Mouse (Mus musculus) C2C12 (cell line): ENCODE results near the gene Pax3. TPM values are rescaled to one million over a fixed set of nuclear protein-coding genes. Genes with fewer than 3 reads are reported as not detected.

Experiments used
- H3K27me3 ChIP-seq: one replicate; pipeline ENCODE4 v1.6.1; 2011; ENCODE audit not compliant: control insufficient read depth, insufficient read depth, insufficient read length
- H3K36me3 ChIP-seq: one replicate; pipeline ENCODE4 v1.6.1; 2011; ENCODE audit not compliant: control insufficient read depth, insufficient read depth
- H3K4me3 ChIP-seq: one replicate; pipeline ENCODE4 v1.5.1; 2011; ENCODE audit warnings: mild to moderate bottlenecking, control low read depth; ENCODE audit not compliant: poor library complexity, insufficient read depth, severe bottlenecking
- H3K79me2 ChIP-seq: one replicate; pipeline ENCODE4 v1.6.1; 2011; ENCODE audit not compliant: control insufficient read depth, insufficient read depth
- H3K79me3 ChIP-seq: one replicate; pipeline ENCODE4 v1.6.1; 2011; ENCODE audit warnings: low read depth, control low read depth
- H3ac ChIP-seq: one replicate; pipeline ENCODE3; 2011; ENCODE audit warnings: low read depth; ENCODE audit not compliant: control insufficient read depth, insufficient read length
- CEBPB ChIP-seq: IDR thresholded peaks from one replicate; pipeline ENCODE4 v1.6.1; 2011; ENCODE audit warnings: low read depth, mild to moderate bottlenecking, control low read depth, moderate library complexity
- CTCF ChIP-seq: IDR thresholded peaks from one replicate; pipeline ENCODE4 v1.5.1; 2011; ENCODE audit not compliant: control insufficient read depth, insufficient read depth, insufficient read length
- FOSL1 ChIP-seq: IDR thresholded peaks from one replicate; pipeline ENCODE4 v1.8.0; 2011; ENCODE audit warnings: mild to moderate bottlenecking, low read length; ENCODE audit not compliant: poor library complexity, insufficient read depth, severe bottlenecking
- MAX ChIP-seq: IDR thresholded peaks from one replicate; pipeline ENCODE4 v1.6.1; 2011; ENCODE audit warnings: mild to moderate bottlenecking, control low read depth
- MYOD1 ChIP-seq: IDR thresholded peaks from one replicate; pipeline ENCODE4 v1.6.1; 2011; ENCODE audit warnings: low read depth; ENCODE audit not compliant: control insufficient read depth, insufficient read length
- MYOG ChIP-seq: IDR thresholded peaks from one replicate; pipeline ENCODE4 v1.6.1; 2011; ENCODE audit not compliant: control insufficient read depth, insufficient read length; ENCODE audit errors: extremely low read depth
- USF1 ChIP-seq: IDR thresholded peaks from one replicate; pipeline ENCODE4 v1.6.1; 2011; ENCODE audit warnings: low read depth, mild to moderate bottlenecking, control low read depth, moderate library complexity
- long read RNA-seq, 2 experiments: library from polyadenylated mRNA; unstranded; transcript quantifications; one replicate each; pipeline ENCODE4 v2.0.0; 2019 to 2020
- polyA plus RNA-seq: library from polyadenylated mRNA; unstranded; fragments of >200 nt; fragmentation: generic; extraction: Trizol; gene quantifications from one replicate; pipeline ENCODE4 v1.2.1, GENCODE M21; 2012; ENCODE audit warnings: missing spikeins

Gene Pax3
- polyA plus RNA-seq = 0.23 TPM
- long read RNA-seq, experiment 1 = 0 reads
- long read RNA-seq, experiment 2, partial matches to known transcripts = 0 of 1 reads
- long read RNA-seq, experiment 2, other reads (novel, unspliced or antisense) = 1 of 1 reads

DNA sequence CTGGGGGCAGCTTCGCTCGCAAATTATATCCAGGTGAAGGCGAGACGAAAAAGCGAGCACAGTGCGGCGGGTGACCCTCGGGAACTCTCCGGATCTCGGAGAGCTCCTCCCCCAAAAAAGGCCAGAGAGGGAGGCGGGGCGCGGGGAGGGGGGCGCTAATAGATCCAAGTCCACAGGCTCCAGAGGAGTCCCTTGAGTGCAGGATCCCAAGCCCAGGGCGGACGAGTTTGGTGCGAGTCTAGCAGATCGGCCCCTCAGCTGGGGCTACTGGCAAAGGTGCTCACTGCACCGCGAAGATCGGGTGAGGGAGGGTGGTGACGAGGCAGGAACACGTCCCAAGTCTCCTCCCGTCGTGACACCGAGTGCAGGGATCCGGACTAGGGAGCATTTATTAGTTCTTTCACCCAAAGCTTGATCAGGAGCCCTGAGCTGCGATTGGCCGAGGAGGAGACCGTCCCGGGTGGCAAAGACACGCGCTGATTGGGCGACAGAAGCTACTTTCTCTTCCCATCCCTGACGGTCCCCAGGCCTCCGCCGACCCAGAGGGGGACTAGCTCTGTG, at the start of gene Pax3:
TSS of gene Pax3 (minus strand) at position 384 of the 561 bp plus-strand sequence.
- Histone ChIP-seq H3K79me3 (no peaks in the 10 kb centered on the region), H3K27me3 (no peaks in the 10 kb centered on the region), H3ac (peak within 1 kb of the TSS; percentile 68), H3K79me2 (no peaks in the 10 kb centered on the region), H3K4me3 (peak within 1 kb of the TSS; percentile 21), H3K36me3 (no peaks in the 10 kb centered on the region)
- no peak for TF ChIP-seq CEBPB
- no peak for TF ChIP-seq CTCF
- TF ChIP-seq MAX = no peak
- TF ChIP-seq MYOG = no peak
- no peak for TF ChIP-seq FOSL1
- no peak for TF ChIP-seq USF1
- no peak for TF ChIP-seq MYOD1

DNA sequence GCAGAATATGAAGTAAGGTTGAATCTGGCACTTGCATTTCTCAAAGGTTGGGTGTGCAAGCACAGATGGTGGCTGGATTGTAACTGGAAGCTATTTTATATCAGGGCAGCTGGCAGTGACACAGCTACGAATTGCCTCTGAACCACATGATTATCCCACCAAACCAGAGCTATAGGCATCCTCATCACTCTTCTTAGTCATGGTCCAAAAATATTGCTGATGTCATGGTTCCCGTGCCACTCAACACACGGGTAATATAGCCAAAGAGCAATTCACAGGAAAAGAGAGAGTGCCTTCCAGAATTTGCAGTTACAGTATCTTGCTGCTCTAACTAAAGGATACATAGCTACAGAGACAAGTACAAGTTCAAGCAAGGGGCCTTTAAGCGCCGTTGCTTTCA, 37.4 kb upstream of the Pax3 start:
- no peaks in the 10 kb centered on the region for H3K79me3 ChIP-seq
- no peaks in the 10 kb centered on the region for H3K27me3 ChIP-seq
- no peak overlapping the region for H3ac ChIP-seq
- H3K36me3 ChIP-seq = no peaks in the 10 kb centered on the region
- peak; percentile 47 for TF ChIP-seq MYOD1
- no peak for TF ChIP-seq MAX
- no peak for TF ChIP-seq FOSL1
- H3K4me3 ChIP-seq = no peak overlapping the region
- H3K79me2 ChIP-seq = no peaks in the 10 kb centered on the region

DNA sequence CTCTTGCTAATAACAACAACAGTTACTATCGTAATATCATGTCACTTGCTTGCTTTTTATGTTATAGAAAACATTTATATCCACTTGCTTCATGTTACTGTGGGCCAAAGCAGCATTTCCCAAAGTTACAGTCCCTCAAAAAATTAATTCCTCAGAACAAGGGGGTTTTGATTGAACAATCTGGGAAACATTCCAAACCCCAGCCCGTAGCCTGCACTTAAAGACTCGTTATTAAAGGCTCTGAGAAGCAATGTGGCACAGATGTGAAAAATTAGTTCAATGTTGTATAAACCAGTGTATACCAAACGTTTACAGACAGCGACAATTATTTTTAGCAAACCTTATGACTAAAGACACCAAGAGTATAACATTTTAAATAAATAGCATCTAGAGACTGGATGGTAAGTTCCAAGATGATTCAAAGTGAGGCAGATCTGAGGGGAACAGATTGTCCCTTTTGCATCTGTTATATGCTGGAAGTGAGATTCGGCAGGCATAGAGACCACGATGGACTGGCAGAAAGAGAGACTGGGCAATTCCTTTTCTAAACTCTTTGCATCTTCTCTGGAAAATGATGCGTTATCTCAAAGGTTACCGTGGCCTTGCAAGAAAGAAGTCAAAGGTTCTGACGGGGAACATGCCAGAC, 35.1 kb upstream of the Pax3 start:
- Histone ChIP-seq H3K79me3 (no peaks in the 10 kb centered on the region), H3K79me2 (no peaks in the 10 kb centered on the region), H3K27me3 (no peaks in the 10 kb centered on the region), H3K36me3 (no peaks in the 10 kb centered on the region), H3ac (no peak overlapping the region), H3K4me3 (no peak overlapping the region)
- TF ChIP-seq CTCF = no peak
- no peak for TF ChIP-seq USF1
- TF ChIP-seq MAX = no peak
- no peak for TF ChIP-seq CEBPB
- no peak for TF ChIP-seq FOSL1
- no peak for TF ChIP-seq MYOD1
- TF ChIP-seq MYOG = no peak

DNA sequence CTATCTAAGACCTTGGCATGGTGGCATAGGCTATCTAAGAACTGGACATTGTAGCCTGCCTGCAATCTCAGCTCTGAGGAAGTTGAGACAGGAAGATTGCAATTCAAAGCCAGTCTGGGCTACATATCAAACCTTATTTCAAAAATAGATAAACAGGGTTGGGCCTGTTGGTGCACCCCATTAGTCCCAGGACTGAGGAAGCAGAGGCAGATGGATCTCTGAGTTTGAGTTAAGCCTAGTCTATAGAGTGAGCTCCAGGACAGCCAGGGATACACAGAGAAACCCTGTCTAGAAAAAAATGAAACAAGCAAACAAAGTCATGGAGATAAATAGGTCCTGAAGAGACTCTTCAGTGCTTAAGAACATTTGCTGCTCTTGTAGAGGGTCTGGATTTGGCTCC, 32.9 kb upstream of the Pax3 start:
- Histone ChIP-seq H3K79me3 (no peaks in the 10 kb centered on the region), H3ac (no peak overlapping the region), H3K27me3 (no peaks in the 10 kb centered on the region), H3K79me2 (no peaks in the 10 kb centered on the region), H3K4me3 (no peak overlapping the region), H3K36me3 (no peaks in the 10 kb centered on the region)
- TF ChIP-seq MAX (no peak), USF1 (no peak), MYOD1 (no peak), CTCF (no peak), FOSL1 (no peak), CEBPB (no peak), MYOG (no peak)

DNA sequence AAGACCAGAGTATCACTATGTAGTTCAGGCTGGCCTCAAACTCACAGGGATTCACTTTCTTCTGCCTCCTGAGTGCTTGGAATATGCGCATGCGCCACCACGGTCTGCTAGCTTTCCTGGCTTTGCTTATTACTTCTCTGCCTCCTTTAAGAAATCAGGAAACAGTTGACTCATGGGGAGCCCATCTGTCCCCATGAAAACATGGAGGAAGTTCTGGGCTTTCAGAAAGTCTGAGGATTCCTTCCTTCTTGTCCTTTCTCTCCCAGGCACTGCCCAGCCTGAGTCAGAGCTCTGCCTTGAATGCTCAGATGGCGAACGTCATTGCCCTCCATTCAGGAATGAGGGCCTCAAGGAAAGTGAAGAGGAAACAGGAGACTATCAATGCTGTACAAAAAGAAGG, 31.8 kb upstream of the Pax3 start:
- Histone ChIP-seq H3K79me2 (no peaks in the 10 kb centered on the region), H3K4me3 (no peak overlapping the region), H3K27me3 (no peaks in the 10 kb centered on the region), H3K79me3 (no peaks in the 10 kb centered on the region), H3ac (no peak overlapping the region), H3K36me3 (no peaks in the 10 kb centered on the region)
- TF ChIP-seq USF1 (no peak), MYOG (no peak), MYOD1 (no peak), CTCF (no peak)
